Mouse (Mus musculus) T-helper 17 cell (primary cell): ENCODE data around the gene Ece2.

Source experiments
- in situ Hi-C, 2 experiments: fragments of 300-600 bp; cut with MboI, MseI; formaldehyde crosslinking; loops; 1 replicate in 1 of 2; 2 replicates in 1 of 2; pipeline ENCODE4 v1.15.1; 2025; ENCODE audit warnings: high pct_unique_total_duplicates in 2 of 2

Ece2 gene

DNA sequence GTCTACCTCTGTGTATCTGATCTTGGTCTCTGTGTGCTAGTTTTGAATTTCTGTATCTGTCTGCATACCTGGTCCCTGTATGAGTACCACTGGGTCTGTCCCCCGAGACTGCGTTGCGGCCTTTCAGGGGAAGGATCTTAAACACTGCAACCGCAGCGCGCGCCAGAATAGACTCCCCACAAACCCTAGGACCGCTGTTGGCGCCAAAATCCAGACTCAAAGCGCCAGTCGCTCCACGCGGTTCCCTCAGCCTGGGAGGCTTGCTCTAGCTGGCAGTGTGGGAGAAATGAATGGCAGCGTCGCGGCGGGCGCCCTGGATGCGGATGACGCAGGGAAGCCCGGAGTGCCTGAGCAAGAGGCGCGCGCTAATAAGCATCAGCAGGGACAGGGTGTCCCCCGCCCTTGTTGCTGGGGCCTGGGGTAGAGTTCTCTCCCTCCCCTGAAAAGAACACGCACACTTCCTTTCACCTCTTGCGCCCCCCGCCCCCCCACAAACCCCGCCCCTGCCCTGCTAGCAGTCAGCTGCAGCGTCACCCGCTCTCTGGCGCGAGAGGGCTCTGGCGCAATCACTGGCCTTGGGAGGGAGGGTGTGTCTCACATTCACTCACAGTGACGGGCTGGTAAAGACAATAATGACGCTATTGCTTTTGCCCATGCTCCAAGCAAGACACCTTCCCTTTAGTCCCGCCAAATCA lies 7.5 kb upstream of the Ece2 start:
- in situ Hi-C loops: no loop called here

DNA sequence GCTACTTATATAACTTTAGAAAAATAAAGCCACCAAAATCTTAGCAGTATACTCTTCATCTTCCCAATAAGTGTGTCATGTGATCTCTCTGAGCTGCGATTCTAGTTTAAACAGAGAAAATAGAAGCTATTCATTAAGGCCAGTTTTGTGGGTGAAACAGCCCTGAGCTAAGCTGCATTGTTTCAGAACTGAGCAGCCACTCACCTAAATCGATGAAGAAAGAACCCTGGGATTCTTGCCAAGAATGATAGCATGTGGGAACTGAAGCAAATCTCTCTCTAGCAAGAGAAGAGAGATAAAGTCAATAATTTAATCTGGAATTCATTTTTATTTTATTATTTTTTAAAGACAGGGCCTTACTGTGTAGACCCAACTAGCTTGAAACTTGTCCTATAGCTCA lies 6.4 kb upstream of the Ece2 start:
- in situ Hi-C loops: no loop called here

GRCm38 (mm10) chr16:20628871-20629391 lies 697 bp upstream of the Ece2 start:
- in situ Hi-C loops: no loop called here

GRCm38 (mm10) chr16:20637410-20637809 lies 7.8 kb downstream of the Ece2 start:
- in situ Hi-C loops: no loop called here

- in situ Hi-C loops: no loop called here
Observed at GRCm38 (mm10) chr16:20638367-20638766, 8.7 kb downstream of the Ece2 start.

GRCm38 (mm10) chr16:20642161-20642560 lies 12.5 kb downstream of the Ece2 start:
- in situ Hi-C loops: no loop called here

GRCm38 (mm10) chr16:20643911-20644310 lies 14.3 kb downstream of the Ece2 start:
- in situ Hi-C loops: no loop called here

DNA sequence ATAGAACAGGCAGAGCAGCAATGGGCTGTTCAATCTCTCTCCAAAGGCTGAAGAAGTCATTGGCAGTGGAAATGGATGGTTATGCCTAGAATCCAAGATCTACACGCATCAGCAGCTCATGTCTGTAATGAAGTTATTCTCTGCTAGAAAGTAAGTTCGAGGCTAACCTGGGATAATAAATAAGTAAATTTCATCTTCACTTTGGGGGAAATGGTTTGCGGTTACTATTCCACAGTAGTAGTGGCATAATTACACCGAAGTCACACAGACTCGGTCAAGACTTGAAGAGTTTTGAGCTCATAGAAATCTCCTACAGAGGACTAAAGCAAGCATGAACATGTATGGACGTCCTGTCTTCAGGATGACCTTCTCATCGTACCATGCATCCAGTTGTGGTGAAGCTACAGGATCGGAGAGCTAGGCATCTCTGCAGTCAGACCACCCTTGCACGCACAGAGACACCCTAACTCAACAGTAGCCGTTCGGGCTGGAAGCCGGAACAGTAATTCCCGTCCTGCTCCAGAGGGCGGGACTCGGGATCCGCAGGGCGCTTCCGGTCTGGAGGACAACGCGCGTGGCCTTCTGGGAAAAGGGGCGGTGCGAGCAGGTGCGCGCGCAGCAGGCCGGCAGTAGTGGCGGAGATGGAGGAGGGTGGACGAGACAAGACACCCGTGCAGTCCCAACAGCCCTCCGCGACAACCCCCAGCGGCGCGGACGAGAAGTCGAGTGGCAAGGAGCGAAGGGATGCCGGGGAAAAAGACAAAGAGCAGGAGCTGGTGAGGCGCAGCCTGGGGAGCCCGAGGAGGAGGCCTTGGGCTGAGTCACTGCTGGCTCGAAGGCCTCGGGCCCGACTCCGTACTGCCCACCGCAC lies 21.7 kb downstream of the Ece2 start, which contains the start of gene Psmd2:
Psmd2 (plus strand) TSS at position 577 of the 871 bp plus-strand sequence.
- in situ Hi-C loops: loop anchor here in 1 of 2 experiments (5.0 to 25.0 kb wide), 2 partner anchors 34 to 689 kb away; no protein-coding TSS in a partner anchor

DNA sequence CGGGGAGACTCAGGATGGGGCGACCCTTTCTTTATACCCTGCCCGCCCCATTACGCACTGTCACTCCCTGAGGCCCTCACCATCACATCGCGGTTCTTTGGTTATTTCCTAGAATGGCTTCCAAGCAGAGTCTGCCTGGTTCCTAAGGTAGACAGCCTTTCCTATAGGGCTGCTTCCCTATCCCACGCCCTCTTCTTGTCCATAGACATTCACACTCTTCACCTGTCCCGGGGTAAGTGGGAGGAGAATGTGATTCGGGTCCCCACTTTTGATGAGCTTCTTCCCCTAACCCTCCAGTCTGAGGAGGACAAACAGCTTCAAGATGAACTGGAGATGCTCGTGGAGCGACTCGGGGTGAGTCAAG lies 22.3 kb downstream of the Ece2 start:
- in situ Hi-C loops: loop anchor here in 1 of 2 experiments (5.0 to 25.0 kb wide), 2 partner anchors 35 to 690 kb away; no protein-coding TSS in a partner anchor

DNA sequence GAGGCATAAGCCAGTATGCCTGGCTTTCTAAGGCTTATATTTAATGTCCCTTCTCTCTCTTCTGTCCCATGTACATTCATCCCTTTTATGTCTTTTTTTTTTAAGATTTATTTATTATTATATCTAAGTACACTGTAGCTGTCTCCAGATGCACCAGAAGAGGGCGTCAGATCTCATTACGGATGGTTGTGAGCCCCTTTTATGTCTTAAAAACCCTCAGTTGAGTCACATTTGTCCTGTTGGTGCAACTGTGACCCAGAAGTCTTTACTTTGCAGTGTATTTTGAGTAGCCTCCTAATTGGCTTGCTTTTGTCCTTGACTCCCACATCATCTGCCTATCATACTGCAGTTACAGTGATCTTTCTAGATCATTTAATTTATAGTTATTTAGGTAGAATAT lies 23.7 kb downstream of the Ece2 start:
- in situ Hi-C loops: loop anchor here in 1 of 2 experiments (5.0 to 25.0 kb wide), 2 partner anchors 36 to 691 kb away; no protein-coding TSS in a partner anchor

GRCm38 (mm10) chr16:20657661-20658060 lies 28.0 kb downstream of the Ece2 start:
- in situ Hi-C loops: loop anchor here in 1 of 2 experiments (25.0 kb wide), 1 partner anchor 695 kb away; no protein-coding TSS in a partner anchor

GRCm38 (mm10) chr16:20668013-20668412 lies 38.4 kb downstream of the Ece2 start, which contains the start of gene Eif4g1:
Eif4g1 (plus strand) TSS chr16:20668313.
- in situ Hi-C loops: loop anchor here in 1 of 2 experiments (25.0 kb wide), 1 partner anchor 706 kb away; no protein-coding TSS in a partner anchor

DNA sequence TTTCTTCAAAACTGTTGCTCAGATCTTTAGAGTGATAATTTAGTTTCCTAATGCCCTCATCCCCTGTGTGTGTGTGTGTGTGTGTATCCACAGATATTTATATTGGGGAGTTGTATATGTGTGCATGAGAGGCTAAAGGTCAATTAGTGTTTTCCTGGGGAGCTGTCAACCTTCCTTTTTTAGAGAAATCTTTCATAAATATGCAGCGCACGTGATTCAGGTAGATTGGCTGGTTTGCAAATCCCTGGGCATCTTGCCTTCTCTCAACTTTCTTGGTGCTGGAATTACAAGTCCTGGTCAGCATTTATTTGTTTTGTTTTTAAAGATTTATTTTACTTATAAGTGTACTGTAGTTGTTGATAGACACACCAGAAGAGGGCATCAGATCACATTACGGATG lies 40.7 kb downstream of the Ece2 start:
- in situ Hi-C loops: loop anchor here (5.0 to 25.0 kb wide), 3 partner anchors 58 to 708 kb away; partner anchors contain the start of genes Abcf3 (in 1 of the 2), Alg3 (in 1 of the 2), Eef1akmt4 (in 1 of the 2) and Gm49333 (in 1 of the 2)

DNA sequence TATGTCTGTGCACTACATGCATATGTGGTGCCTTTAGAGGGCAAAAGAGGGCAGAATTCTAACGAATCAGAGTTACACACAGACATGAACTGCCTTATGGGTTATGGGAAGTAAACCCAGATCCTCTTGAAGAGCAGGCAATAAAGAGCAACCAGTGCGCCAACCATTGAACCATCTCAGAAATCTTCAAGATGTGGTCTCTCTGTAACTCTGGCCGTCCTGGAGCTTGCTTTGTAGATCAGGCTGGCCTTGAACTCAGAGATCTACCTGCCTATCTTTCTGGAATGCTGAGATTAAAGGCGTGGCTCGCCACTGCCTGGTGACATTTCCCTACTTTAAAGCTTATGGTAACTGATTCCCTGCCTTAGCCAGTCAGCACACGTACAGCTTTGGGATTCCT lies 42.3 kb downstream of the Ece2 start:
- in situ Hi-C loops: loop anchor here (5.0 to 25.0 kb wide), 3 partner anchors 60 to 710 kb away; partner anchors contain the start of genes Abcf3 (in 1 of the 2), Alg3 (in 1 of the 2), Eef1akmt4 (in 1 of the 2) and Gm49333 (in 1 of the 2)

DNA sequence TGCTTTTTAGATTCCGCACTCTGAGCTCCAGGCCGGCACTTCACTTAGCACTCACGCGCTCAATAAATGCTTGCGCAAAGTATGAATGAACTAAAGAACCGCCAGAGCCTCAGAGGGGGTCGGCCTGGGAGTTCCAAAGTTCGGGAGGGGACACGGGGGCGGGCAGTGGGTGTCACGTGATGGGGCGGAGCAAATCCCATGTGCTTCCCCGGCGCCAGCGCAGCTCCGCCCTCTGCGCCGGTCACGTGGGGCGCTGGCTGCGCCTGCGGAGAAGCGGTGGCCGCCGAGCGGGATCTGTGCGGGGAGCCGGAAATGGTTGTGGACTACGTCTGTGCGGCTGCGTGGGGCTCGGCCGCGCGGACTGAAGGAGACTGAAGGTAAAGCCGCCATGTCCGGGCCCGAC lies 42.9 kb downstream of the Ece2 start:
- in situ Hi-C loops: loop anchor here (5.0 to 25.0 kb wide), 3 partner anchors 60 to 710 kb away; partner anchors contain the start of genes Abcf3 (in 1 of the 2), Alg3 (in 1 of the 2), Eef1akmt4 (in 1 of the 2) and Gm49333 (in 1 of the 2)

DNA sequence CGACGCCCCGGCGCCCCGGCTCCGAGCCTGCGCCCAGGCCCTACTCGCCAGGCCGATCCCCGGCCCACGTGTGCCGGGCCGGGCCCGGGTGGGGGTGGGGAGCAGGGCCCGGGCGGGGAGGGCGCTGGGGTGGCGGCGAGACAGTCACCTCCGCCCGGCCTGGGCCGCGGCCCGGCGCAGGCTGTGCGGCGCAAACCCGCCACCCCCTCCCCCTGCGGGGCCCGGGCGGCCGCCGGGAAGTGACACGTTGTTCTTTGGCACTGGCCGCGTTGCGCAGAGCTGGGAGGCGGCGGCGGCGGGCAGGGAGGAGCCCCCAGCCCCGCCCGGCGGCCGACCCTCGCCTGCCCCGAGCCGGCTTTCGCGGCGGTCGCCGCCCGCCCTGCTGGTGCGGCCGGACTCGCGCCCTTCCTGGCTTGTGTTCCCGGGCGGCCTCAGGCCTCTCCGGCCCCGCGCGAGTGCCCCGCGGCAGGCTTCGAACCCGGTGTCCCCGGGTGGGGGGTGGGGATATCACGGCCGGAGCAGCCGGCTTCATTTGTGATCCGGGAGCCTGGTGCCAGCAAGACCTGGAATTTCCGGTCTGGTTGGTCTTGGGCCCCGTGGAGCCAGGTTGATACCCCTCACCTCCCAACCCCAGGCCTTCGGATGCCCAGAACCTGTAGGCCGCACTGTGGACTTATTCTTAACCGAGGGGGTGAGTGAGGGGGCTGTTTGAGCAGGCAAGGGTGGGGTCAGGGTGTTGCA lies 43.5 kb downstream of the Ece2 start:
- in situ Hi-C loops: loop anchor here (5.0 to 25.0 kb wide), 3 partner anchors 61 to 711 kb away; partner anchors contain the start of genes Abcf3 (in 1 of the 2), Alg3 (in 1 of the 2), Eef1akmt4 (in 1 of the 2) and Gm49333 (in 1 of the 2)

- in situ Hi-C loops: loop anchor here (5.0 to 25.0 kb wide), 3 partner anchors 62 to 712 kb away; partner anchors contain the start of genes Abcf3 (in 1 of the 2), Alg3 (in 1 of the 2), Eef1akmt4 (in 1 of the 2) and Gm49333 (in 1 of the 2)
Observed at GRCm38 (mm10) chr16:20673706-20674303, 44.2 kb downstream of the Ece2 start.

- in situ Hi-C loops: loop anchor here in 1 of 2 experiments (10.0 to 25.0 kb wide), 2 partner anchors 130 to 1562 kb away; partner anchors contain the start of gene Abcf3
Observed at GRCm38 (mm10) chr16:20675213-20675612, 45.6 kb downstream of the Ece2 start.

- in situ Hi-C loops: loop anchor here in 1 of 2 experiments (10.0 to 25.0 kb wide), 2 partner anchors 132 to 1561 kb away; partner anchors contain the start of gene Abcf3
Observed at GRCm38 (mm10) chr16:20676702-20677101, 47.1 kb downstream of the Ece2 start.
